In the genomic region with DNA sequence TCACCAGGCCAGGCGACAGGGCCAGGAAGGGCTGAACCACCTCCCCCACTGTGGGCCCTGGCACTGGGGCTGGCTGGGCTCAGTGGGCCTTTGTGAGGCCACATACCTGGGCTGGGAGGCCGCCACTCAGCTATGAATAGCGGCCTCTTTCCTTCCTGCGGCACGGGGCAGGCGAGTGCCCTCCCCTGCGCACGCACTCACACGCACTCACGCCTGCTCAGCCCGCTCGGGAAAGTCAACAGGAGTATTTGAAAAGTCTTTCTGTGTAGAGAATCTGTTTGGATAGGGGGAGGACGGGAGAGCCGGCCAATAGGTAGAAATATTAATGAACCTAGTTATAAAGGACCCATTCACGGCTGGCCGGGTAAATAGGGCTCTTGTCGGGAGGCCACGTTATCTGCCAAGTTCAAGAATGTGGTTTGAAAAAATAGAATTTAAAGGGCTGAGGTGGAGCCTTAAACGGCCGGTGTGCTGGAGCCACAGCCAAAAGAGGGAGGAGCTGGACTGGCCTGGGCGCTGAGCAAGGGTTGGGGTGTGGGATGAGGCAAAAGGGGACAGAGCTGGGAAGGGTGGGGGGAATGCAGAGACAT, we compare ENCODE assay signal across 8 mouse cellular contexts. TPM values are rescaled to one million over a fixed set of nuclear protein-coding genes. Genes with fewer than 3 reads are reported as not detected.
A peak's percentile ranks its signal among the peaks of the same experiment; 100 is the strongest.
DNase-seq lines count a peak whose midpoint lies in the region; ATAC-seq lines count a peak whose summit lies in the region.

No protein-coding gene starts in this region.

- no peak overlapping the region for H3K4me2 ChIP-seq in lung, embryonic 16.5 days (ENCODE audit: low read depth, low read length)

- H3K9ac ChIP-seq in lung, embryonic 16.5 days (ENCODE audit: low read length), result no peak overlapping the region

- no peaks in the 10 kb centered on the region for H3K9me3 ChIP-seq in lung, embryonic 16.5 days (ENCODE audit: control insufficient read depth, low read length)

- peaks cover 15% of the 10 kb centered on the region for H3K4me1 ChIP-seq in lung, embryonic 16.5 days (replicated peaks; ENCODE audit: control insufficient read depth, insufficient read depth, low read length)

- ATAC-seq in lung, embryonic 16.5 days (ENCODE audit: low read depth), result peak; percentile 93

- H3K4me3 ChIP-seq in lung, embryonic 16.5 days (ENCODE audit: low read length), result no peak overlapping the region

- H3K36me3 ChIP-seq in lung, embryonic 16.5 days (ENCODE audit: control insufficient read depth, insufficient read depth, low read length), result no peaks in the 10 kb centered on the region

- 44% methylated on average over 21 of the region's 21 CpGs for WGBS in lung, embryonic 16.5 days

- peak; percentile 11 for DNase-seq in urinary bladder, postnatal 14 days (ENCODE audit: low spot score)
- DNase-seq in urinary bladder, postnatal 36 days (ENCODE audit: low spot score in 2 of 2), result no peak
- DNase-seq in kidney, adult 9 months, result peak; percentile 45
- DNase-seq in testis, postnatal 10 days (ENCODE audit: low spot score), result peak; percentile 53
- DNase-seq in frontal cortex, postnatal 25 days (ENCODE audit: low spot score in 2 of 2), result no peak
- DNase-seq in thymus, postnatal 25 days, result no peak
- no peak for DNase-seq in spleen, postnatal 10 days (ENCODE audit: low spot score in 2 of 2)

- H3K27me3 ChIP-seq in lung, embryonic 16.5 days (ENCODE audit: control insufficient read depth, insufficient read depth, low read depth, low read length), result no peaks in the 10 kb centered on the region

- H3K27ac ChIP-seq in lung, embryonic 16.5 days (ENCODE audit: low read length), result peak overlapping the region; percentile 95

RNA-seq across cellular contexts. Expression of a gene that starts 14.4 kb away (rescaled TPM):
- polyA plus RNA-seq in lung, embryonic 16.5 days (2015; fragmentation: Nextera tagmentation; extraction: Ambion mirVana), result 4.8 and 5.4 TPM in 2 replicates

RNA-seq across cellular contexts. Expression of a gene that starts 27.4 kb away (rescaled TPM):
- polyA plus RNA-seq in lung, embryonic 16.5 days (2015; fragmentation: Nextera tagmentation; extraction: Ambion mirVana), result 16.4 and 18.3 TPM in 2 replicates

RNA-seq across cellular contexts. Expression of a gene that starts 31.8 kb away (rescaled TPM):
- polyA plus RNA-seq in lung, embryonic 16.5 days (2015; fragmentation: Nextera tagmentation; extraction: Ambion mirVana), result 2.3 and 22.1 TPM in 2 replicates

Comparison
In these comparisons a context has a peak if more than half of its experiments do, and no peak if none do; other contexts are left out.
1. DNase-seq: peak in urinary bladder, postnatal 14 days (single experiment), kidney, adult 9 months (single experiment) and testis, postnatal 10 days (single experiment); none in urinary bladder, postnatal 36 days (0 of 2), frontal cortex, postnatal 25 days (0 of 2), thymus, postnatal 25 days (single experiment) and spleen, postnatal 10 days (0 of 2).